Mouse (Mus musculus) liver, embryonic 11.5 days (tissue): ENCODE data around the gene Col23a1. TPM values are rescaled to one million over a fixed set of nuclear protein-coding genes. Genes with fewer than 3 reads are reported as not detected.
A peak's percentile ranks its signal among the peaks of the same experiment; 100 is the strongest.

Experiments
- ATAC-seq: fragments of 200-750 bp; cut with Nextera tagmentation; replicated peaks from 2 replicates; pipeline ENCODE4 v1.8.0; 2017; ENCODE audit warnings: moderate number of reproducible peaks, mild to moderate bottlenecking, moderate TSS enrichment, moderate library complexity; ENCODE audit not compliant: low FRiP score
- DNase-seq: peaks from one replicate; pipeline ENCODE4 v3.0.0-alpha.2; 2017; ENCODE audit warnings: low spot score
- H3K27ac ChIP-seq: fragments of 300-500 bp; sonication (generic); 2 replicates; pipeline ENCODE4 v1.5.1; 2014; ENCODE audit warnings: mild to moderate bottlenecking, low read depth, low read length, control low read depth
- H3K27me3 ChIP-seq: fragments of 300-500 bp; sonication (generic); replicated peaks from 2 replicates; pipeline ENCODE4 v1.6.1; 2014; ENCODE audit warnings: low read length, mixed read lengths; ENCODE audit not compliant: control insufficient read depth, insufficient read depth
- H3K36me3 ChIP-seq: fragments of 300-500 bp; sonication (generic); 2 replicates; pipeline ENCODE4 v1.6.1; 2014; ENCODE audit warnings: mild to moderate bottlenecking, low read length, moderate library complexity, mixed read lengths; ENCODE audit not compliant: control insufficient read depth, insufficient read depth
- H3K4me1 ChIP-seq: fragments of 300-500 bp; sonication (generic); replicated peaks from 2 replicates; pipeline ENCODE4 v1.6.1; 2014; ENCODE audit warnings: low read length, mixed read lengths; ENCODE audit not compliant: control insufficient read depth, insufficient read depth
- H3K4me2 ChIP-seq: fragments of 300-500 bp; sonication (generic); 2 replicates; pipeline ENCODE4 v1.6.1; 2014; ENCODE audit warnings: mild to moderate bottlenecking, control low read depth, moderate library complexity
- H3K4me3 ChIP-seq: fragments of 300-500 bp; sonication (generic); 2 replicates; pipeline ENCODE4 v1.5.1; 2014; ENCODE audit warnings: low read depth, low read length, control low read depth
- H3K9ac ChIP-seq: fragments of 300-500 bp; sonication (generic); 2 replicates; pipeline ENCODE4 v1.6.1; 2014; ENCODE audit warnings: low read depth, low read length, control low read depth
- H3K9me3 ChIP-seq: fragments of 300-500 bp; sonication (generic); 2 replicates; pipeline ENCODE4 v1.6.1; 2016; ENCODE audit warnings: low read length, inconsistent platforms, mixed read lengths; ENCODE audit not compliant: control insufficient read depth
- WGBS: fragments of 180-500 bp; shearing (Covaris S2); extraction: QIAGEN DNeasy Blood & Tissue Kit; methylation state at CpG from one replicate; pipeline ENCODE4 v1.1.7; 2014; 5-methylcytosine and 5-hydroxymethylcytosine counted together
- polyA plus RNA-seq: library from polyadenylated mRNA; unstranded; fragments of >200 nt; fragmentation: Nextera tagmentation; extraction: Ambion mirVana; gene quantifications from 2 replicates; pipeline ENCODE4 v1.2.1, GENCODE M21; 2014

Gene Col23a1
- polyA plus RNA-seq, 1 experiment from 2014 or later = 2.0 TPM

GRCm38 (mm10) chr11:51401481-51402128 lies 111.9 kb downstream of the Col23a1 start:
- no peak overlapping the region for H3K4me2 ChIP-seq
- H3K36me3 ChIP-seq = no peaks in the 10 kb centered on the region
- H3K4me3 ChIP-seq = no peak overlapping the region
- no peaks in the 10 kb centered on the region for H3K9me3 ChIP-seq
- H3K4me1 ChIP-seq = peaks cover 31% of the 10 kb centered on the region
- no peaks in the 10 kb centered on the region for H3K27me3 ChIP-seq
- no peak overlapping the region for H3K27ac ChIP-seq
- WGBS = 74% methylated on average over 10 of the region's 10 CpGs
- ATAC-seq (no peak), DNase-seq (no peak)
- H3K9ac ChIP-seq = no peak overlapping the region

- peak overlapping the region; percentile 75 for H3K27ac ChIP-seq
- peaks cover 31% of the 10 kb centered on the region for H3K4me1 ChIP-seq
- no peak overlapping the region for H3K9ac ChIP-seq
- H3K27me3 ChIP-seq = no peaks in the 10 kb centered on the region
- 46% methylated on average over 2 of the region's 2 CpGs for WGBS
- ATAC-seq (peak; percentile 89), DNase-seq (no peak)
- no peak overlapping the region for H3K4me3 ChIP-seq
- H3K4me2 ChIP-seq = no peak overlapping the region; the same call in 1 of the 2 replicates
- H3K36me3 ChIP-seq = no peaks in the 10 kb centered on the region
- H3K9me3 ChIP-seq = no peaks in the 10 kb centered on the region
These were observed 114.2 kb downstream of the Col23a1 start for GRCm38 (mm10) chr11:51403886-51404285.

- peak; percentile 82 for ATAC-seq
- H3K4me2 ChIP-seq = peak overlapping the region; percentile 47
- no peaks in the 10 kb centered on the region for H3K36me3 ChIP-seq
- no peak overlapping the region for H3K9ac ChIP-seq
- WGBS = 71% methylated on average over 5 of the region's 5 CpGs
- H3K4me1 ChIP-seq = peaks cover 31% of the 10 kb centered on the region
- no peaks in the 10 kb centered on the region for H3K27me3 ChIP-seq
- H3K4me3 ChIP-seq = no peak overlapping the region
- no peak for DNase-seq
- H3K27ac ChIP-seq = peak overlapping the region; percentile 75
- H3K9me3 ChIP-seq = no peaks in the 10 kb centered on the region
These were observed 115.2 kb downstream of the Col23a1 start for GRCm38 (mm10) chr11:51404865-51405440.

- no peaks in the 10 kb centered on the region for H3K36me3 ChIP-seq
- H3K27me3 ChIP-seq = no peaks in the 10 kb centered on the region
- H3K27ac ChIP-seq = no peak overlapping the region
- no peak overlapping the region for H3K4me2 ChIP-seq
- no peaks in the 10 kb centered on the region for H3K9me3 ChIP-seq
- H3K9ac ChIP-seq = no peak overlapping the region
- 80% methylated on average over 8 of the region's 8 CpGs for WGBS
- no peak overlapping the region for H3K4me3 ChIP-seq
- DNase-seq (no peak), ATAC-seq (no peak)
- peaks cover 27% of the 10 kb centered on the region for H3K4me1 ChIP-seq
These were observed 116.8 kb downstream of the Col23a1 start for GRCm38 (mm10) chr11:51406531-51406930.

GRCm38 (mm10) chr11:51407351-51407750 lies 117.6 kb downstream of the Col23a1 start:
- Histone ChIP-seq H3K4me1 (peaks cover 27% of the 10 kb centered on the region), H3K36me3 (no peaks in the 10 kb centered on the region), H3K9ac (no peak overlapping the region), H3K4me3 (no peak overlapping the region), H3K4me2 (no peak overlapping the region), H3K9me3 (no peaks in the 10 kb centered on the region), H3K27me3 (no peaks in the 10 kb centered on the region), H3K27ac (no peak overlapping the region)
- ATAC-seq (no peak), DNase-seq (no peak)
- WGBS = 78% methylated on average over 8 of the region's 8 CpGs

- 82% methylated on average over 12 of the region's 12 CpGs for WGBS
- Histone ChIP-seq H3K4me1 (peaks cover 1% of the 10 kb centered on the region), H3K27ac (no peak overlapping the region), H3K4me3 (no peak overlapping the region), H3K36me3 (no peaks in the 10 kb centered on the region), H3K4me2 (no peak overlapping the region), H3K27me3 (no peaks in the 10 kb centered on the region), H3K9ac (no peak overlapping the region), H3K9me3 (no peaks in the 10 kb centered on the region)
- ATAC-seq (no peak), DNase-seq (no peak)
These were observed 121.1 kb downstream of the Col23a1 start for GRCm38 (mm10) chr11:51410771-51411170.

- no peak overlapping the region for H3K9ac ChIP-seq
- H3K36me3 ChIP-seq = no peaks in the 10 kb centered on the region
- no peak overlapping the region for H3K4me2 ChIP-seq
- no peak for ATAC-seq
- H3K4me3 ChIP-seq = no peak overlapping the region
- no peaks in the 10 kb centered on the region for H3K9me3 ChIP-seq
- H3K27ac ChIP-seq = no peak overlapping the region
- H3K4me1 ChIP-seq = no peaks in the 10 kb centered on the region
- WGBS = 80% methylated on average over 7 of the region's 7 CpGs
- DNase-seq = no peak
- no peaks in the 10 kb centered on the region for H3K27me3 ChIP-seq
These were observed 124.8 kb downstream of the Col23a1 start for GRCm38 (mm10) chr11:51414520-51414919.

GRCm38 (mm10) chr11:51415049-51415688 lies 125.4 kb downstream of the Col23a1 start:
- ATAC-seq (peak; percentile 72), DNase-seq (no peak)
- no peak overlapping the region for H3K9ac ChIP-seq

More at GRCm38 (mm10) chr11:51415049-51415688, 125.4 kb downstream of the Col23a1 start:
- Histone ChIP-seq H3K4me3 (no peak overlapping the region), H3K27ac (no peak overlapping the region), H3K36me3 (no peaks in the 10 kb centered on the region), H3K9me3 (no peaks in the 10 kb centered on the region), H3K27me3 (no peaks in the 10 kb centered on the region), H3K4me1 (no peaks in the 10 kb centered on the region), H3K4me2 (no peak overlapping the region)
- 66% methylated on average over 7 of the region's 7 CpGs for WGBS
